Mouse (Mus musculus): ENCODE data around the gene Nbea.

Nbea gene

DNA sequence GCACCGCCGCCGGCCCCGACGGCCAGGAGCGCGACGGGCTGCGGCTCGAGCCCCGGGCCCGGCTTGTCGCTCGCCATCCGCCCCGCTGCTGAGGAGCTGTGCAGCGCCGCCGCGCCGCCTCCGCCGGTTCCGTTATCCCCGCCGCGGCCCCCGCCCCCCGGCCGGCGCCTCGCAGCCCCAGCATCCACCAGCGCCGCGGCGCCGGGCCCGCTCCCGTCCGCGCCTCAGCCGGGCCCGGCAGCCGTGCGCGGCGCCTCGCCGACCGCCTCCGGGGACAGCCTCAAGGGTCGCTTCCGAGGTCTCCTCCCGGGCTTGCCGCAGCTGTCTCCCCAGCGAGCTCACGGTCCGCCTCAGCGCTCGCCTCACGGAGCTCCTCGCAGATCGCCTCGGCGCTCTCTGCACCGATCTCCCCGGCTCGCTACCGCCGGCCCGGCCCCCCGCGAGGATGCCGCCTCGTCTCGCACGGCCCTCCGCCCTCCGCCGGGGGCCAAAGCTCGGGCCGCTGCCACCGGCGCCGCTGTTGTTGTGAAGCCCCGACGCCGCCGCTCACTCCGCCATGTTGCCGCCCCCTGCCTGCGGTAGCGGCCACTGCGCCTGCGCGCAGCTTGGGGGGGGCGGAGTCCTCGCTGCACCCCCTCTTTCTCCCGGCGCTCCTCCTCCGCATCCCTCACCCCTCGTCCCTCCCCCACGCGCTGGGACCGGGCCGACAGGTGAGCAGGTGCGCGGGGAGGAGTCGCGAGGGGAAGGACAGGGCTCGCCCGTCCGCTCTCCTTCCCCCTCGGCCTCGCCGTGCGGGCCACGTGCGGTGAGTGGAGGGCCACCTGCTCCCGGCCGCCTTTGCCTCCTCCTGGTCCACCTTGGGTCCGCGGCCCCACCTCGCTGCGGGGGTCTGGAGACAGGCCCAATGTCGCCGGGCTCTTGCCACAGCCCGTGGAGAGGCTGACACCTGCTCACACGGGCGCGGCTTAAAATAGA, at the start of gene Nbea:
Nbea (minus strand) TSS at position 543 of the 975 bp plus-strand sequence.
- peak; percentile 75 for DNase-seq (ENCODE audit: low read depth, low spot score)

DNA sequence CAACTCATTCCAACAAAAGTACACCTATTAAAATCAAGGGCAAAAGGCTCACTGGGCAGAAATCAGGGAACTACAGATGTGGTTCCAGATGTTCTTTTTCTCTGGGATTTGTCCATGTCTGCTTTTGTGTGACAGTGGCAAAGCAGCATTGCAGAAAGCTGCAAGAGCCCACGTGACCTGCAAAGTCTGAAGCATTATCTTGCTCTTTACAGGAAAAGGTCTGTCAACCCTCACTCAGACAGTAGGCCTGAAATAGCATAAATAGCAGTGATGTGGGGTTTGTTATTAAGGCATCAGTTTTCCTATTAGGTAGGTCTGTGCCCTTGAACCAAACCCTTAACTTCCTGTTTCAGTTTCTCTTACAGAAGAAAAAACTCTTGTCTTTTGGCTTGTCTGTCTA, 45.8 kb upstream of the Nbea start:
- DNase-seq (ENCODE audit: low read depth, low spot score) = no peak

- DNase-seq (ENCODE audit: low read depth, low spot score) = no peak
Observed at GRCm38 (mm10) chr3:56215989-56216388, 32.5 kb upstream of the Nbea start.

DNA sequence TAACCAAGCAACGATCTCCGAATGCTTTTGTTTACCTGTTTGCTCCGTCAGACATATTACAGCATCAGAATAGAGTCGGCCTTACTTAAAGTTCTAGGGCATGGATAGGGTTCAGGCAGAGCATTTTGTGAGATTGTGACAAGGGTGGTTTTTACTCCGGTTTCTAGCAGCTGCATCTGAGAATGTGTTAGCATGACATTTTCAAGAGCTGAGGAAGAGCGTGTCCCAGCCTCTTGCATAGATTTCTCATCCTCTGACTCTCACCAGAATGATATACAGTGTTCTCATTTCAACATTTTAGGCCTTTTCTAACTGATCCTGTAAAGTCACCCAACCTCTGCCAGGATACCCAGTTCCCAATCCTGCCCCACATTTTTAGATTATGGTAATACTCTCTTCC, 20.5 kb upstream of the Nbea start:
- no peak for DNase-seq (ENCODE audit: low read depth, low spot score)

- DNase-seq (ENCODE audit: low read depth, low spot score) = no peak
Observed at GRCm38 (mm10) chr3:56188238-56188637, 4.7 kb upstream of the Nbea start.

DNA sequence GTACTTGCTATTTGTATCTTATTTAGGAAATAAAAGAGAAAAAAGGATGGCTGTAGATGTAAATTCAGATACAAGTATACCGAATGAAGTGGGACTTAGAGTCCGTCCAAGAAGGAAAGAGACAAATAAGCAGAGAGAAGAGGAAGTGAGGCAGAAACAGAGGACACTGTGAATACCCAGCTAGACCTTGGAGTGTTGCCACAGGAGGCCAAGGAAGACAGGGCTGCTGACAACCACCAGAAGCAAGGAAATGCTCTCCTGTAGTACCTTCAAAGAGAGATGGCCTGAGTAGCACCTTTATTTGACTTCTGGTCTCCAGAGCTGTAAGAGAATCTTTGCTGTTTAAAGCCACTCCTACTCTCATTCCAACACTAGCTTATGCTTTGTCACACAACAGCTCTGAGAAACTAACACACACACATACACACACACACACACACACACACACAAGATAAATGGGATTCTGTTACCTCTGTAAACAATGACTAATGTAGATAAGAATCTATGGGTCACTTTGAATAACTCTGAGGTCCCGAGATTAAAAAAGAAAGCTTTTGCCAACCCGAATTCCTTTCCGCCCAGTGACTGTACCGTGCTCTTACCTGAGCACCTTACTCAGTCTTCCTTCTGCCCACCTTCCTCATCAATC, 3.8 kb upstream of the Nbea start:
- DNase-seq (ENCODE audit: low read depth, low spot score) = no peak

GRCm38 (mm10) chr3:56182371-56183158, 936 bp downstream of the Nbea start:
- no peak for DNase-seq (ENCODE audit: low read depth, low spot score)

- no peak for DNase-seq (ENCODE audit: low read depth, low spot score)
Observed at GRCm38 (mm10) chr3:56181991-56182370, 1.5 kb downstream of the Nbea start.

DNA sequence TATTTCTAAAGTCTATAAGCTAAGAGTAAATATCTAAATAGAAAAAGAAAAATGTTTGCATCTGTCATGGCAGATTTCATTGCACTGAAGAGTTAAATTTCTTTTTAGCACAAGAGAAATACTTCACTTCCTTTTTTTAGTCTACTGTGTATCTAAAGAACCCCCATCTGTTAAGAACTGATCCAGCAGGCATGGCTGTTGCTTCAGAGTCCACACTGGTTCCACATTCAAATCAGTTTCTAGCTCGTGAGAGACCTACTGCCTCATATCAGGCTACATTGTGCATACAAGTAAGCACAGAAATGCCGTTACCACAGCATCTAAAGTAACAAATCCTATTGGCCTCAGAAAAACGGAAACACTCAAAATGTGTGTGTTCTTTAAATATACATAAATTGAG, 2.5 kb downstream of the Nbea start:
- DNase-seq (ENCODE audit: low read depth, low spot score) = no peak

DNA sequence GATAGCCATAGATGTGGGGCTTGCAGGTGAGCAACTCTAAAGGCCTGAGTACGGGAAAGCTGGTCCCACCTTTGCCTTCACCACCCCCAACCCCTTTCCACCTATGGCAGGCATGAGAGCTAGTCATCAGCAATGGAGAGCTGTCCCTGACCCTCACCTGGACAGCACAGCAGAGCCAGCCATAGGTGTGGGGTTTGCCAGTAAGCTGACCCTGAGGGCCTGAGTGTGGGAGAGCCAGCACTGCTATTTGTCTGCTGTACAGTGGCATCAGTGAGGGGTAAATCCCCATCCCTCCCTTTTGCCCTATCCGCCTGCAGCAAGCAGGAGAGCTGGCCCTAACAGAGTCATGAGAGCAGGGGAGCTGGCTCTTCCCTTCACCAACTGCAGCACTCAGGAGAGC, 25.6 kb downstream of the Nbea start:
- DNase-seq (ENCODE audit: low read depth, low spot score) = no peak

GRCm38 (mm10) chr3:56126674-56127073, 56.8 kb downstream of the Nbea start:
- DNase-seq (ENCODE audit: low read depth, low spot score) = no peak

DNA sequence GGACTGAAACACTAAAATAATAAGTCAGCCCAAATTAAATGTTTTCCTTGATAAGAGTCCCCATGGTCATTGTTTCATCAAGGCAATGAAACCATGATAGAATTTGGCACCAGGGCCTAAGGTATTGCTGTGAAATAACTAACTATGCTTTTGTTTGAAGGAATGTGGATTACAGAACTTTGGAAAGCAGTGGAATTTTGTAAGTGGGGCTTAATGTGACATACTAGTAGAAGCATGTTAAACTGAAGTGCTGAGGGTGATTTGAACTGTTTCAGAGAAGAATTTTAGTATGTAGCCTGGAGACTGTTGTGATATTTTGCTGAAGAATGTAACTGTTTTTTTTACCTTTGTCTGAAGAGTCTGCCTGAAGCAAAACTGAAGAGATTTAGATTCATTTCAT, 66.9 kb downstream of the Nbea start:
- DNase-seq (ENCODE audit: low read depth, low spot score) = no peak

- DNase-seq (ENCODE audit: low read depth, low spot score) = no peak
Observed at GRCm38 (mm10) chr3:56108101-56108500, 75.4 kb downstream of the Nbea start.

DNA sequence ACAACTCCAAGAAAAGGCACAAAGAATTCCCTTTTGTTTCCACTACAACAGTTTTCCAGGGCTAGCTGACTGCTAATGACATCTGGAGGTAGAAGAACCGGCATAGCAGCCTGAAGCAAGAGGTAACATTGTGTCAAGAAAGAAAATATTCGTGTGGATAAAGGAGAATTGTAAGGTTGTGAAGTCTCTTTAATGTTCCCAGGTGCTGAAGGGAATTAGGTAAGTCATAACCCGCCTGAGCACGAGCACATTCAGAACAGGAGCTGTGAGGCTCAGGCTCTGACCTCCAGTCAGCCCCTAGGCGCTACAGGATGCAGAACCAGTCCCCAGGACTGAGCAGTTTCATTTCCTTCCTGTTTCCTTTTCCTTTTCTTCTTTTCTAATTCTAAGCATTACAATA, 86.4 kb downstream of the Nbea start:
- DNase-seq (ENCODE audit: low read depth, low spot score) = peak; percentile 50

DNA sequence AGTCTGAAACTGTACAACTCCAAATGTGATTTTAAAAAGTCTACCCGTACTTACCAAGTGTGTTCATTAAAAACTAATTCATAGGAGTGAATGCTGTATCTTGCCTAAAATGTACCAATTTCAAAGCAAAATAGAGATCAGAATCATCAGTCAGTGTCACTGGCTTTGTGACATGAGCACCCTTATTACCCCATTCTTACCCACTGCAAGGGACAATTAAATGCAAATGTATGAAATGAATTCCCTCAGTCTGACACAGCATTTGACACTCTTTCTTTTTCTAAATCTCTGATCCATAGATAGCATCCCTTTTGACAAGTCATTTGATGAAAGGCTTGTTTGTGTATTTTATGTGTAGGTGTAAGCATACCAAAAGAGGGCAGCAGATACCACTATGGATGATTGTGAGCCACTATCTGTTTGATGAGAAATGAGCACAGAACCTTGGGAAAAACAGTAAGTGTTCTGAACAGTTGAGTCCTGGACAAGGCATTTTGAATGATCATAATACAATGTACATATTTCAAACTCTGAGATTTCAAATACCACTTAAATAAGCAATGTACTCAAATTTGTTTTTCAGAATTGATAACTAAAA, 104.4 kb downstream of the Nbea start:
- no peak for DNase-seq (ENCODE audit: low read depth, low spot score)

DNA sequence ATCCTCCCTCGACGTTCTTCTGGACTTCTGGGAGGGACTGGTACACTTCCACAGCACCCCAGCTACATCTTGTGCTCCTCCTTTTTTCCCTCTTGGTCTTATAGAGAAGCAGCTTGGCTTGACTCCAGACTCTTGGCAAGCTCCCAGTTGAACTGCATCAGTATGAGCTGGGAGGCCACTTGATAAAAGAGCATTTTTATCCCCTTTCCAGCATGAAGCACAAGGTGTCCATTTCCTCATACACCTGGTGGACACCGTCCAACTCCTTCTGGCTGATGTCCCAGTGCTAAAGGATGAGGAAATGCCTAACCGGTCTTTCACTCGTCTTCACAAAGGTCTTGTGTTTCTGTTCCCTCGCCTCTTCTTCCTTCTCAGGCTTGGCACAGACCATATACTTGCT, 115.7 kb downstream of the Nbea start:
- no peak for DNase-seq (ENCODE audit: low read depth, low spot score)

- no peak for DNase-seq (ENCODE audit: low read depth, low spot score)
Observed at GRCm38 (mm10) chr3:56066360-56067040, 117.0 kb downstream of the Nbea start.

DNA sequence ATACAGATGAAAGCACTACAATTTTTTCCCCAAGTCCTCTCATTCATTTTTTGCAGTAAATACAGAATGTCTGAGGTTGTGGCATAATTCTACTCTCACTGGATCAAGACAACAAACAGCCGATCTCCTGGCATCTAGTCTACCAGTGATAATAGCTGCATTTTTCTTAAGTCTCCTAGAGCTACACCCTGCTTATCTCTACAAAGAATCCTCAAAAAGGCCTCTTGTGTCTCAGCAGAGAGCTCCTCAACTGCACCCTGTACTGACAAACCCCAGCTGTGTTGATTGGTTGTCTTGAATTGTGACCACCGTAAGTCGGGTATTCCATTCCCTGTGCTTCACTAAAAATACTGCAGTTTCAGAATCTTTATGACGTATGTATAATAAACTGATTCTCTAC, 118.3 kb downstream of the Nbea start:
- no peak for DNase-seq (ENCODE audit: low read depth, low spot score)

DNA sequence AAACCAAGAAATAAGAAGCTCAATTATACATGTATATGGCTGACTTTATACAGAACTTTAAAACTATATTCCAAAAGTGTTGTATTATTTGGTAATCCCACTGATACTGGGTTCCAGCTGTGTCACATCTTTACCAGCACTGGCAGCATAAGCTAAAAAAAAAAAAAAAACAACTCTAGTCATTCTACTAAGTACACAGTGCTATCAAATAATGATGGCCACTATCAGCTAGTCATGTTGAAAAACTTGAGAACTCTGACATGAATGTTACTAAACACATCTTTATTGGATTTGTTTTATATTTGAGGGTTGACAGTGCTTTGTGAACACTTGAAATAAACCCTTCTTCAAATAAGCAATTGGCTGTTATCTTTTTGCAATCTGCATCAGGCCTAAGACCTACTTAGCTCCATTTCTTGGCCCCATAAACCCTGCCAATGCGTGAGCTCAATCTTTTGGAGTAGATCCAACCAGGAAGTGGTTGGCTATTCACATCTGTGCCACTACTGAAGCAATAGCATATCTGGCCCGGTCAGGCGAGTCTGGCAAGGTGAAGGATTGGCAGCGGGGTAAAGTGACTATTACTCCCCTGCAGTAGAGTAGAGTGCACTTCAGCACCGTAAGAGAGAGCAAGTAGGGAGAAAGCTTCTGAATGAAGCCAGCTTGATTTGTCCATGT, 137.7 kb downstream of the Nbea start:
- no peak for DNase-seq (ENCODE audit: low read depth, low spot score)

- DNase-seq (ENCODE audit: low read depth, low spot score) = no peak
Observed at GRCm38 (mm10) chr3:56043091-56043490, 140.4 kb downstream of the Nbea start.

DNA sequence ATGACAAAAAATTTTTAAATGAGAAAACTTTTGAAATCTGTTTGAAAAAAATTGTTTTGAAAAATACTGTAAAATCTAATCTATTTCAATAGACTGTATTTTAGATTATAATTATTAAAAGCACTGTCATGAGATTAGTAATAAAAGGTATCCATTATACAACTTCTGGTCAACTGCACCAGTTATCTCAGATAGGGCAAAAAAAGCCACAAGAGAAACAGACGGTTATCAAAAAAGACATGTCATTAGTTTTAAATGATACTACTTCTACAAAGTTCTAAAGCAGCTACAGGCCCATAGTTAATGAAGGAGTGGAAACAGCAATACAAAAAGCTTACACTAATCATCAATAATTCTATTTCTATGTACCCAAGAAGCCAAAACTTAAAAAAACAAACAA, 144.0 kb downstream of the Nbea start:
- DNase-seq (ENCODE audit: low read depth, low spot score) = no peak

All from forelimb bud, embryonic 11.5 days (tissue).